Mouse (Mus musculus) lung, postnatal 0 days (tissue): ENCODE measurements around the gene Mpped2.

Source experiments
- CTCF ChIP-seq: IDR thresholded peaks from 2 replicates; pipeline ENCODE4 v1.5.1; 2016; ENCODE audit warnings: antibody characterized with exemption, mild to moderate bottlenecking
- EP300 ChIP-seq: IDR thresholded peaks from 2 replicates; pipeline ENCODE4 v1.6.1; 2016; ENCODE audit warnings: antibody characterized with exemption, mild to moderate bottlenecking, control low read depth

GRCm38 (mm10) chr2:106722020-106722419 lies 29.0 kb downstream of the Mpped2 start:
- TF ChIP-seq EP300 (no peak), CTCF (no peak)
